Mouse (Mus musculus) G1E-ER4 (cell line): ENCODE measurements around the gene Myod1. TPM values are rescaled to one million over a fixed set of nuclear protein-coding genes. Genes with fewer than 3 reads are reported as not detected.

Experiments used
- GATA1 ChIP-seq: IDR thresholded peaks from one replicate; pipeline ENCODE4 v1.8.0; 2012; ENCODE audit warnings: low read length, inconsistent platforms
- polyA plus RNA-seq: library from polyadenylated mRNA; stranded (reverse); fragments of >175 nt; gene quantifications from 2 replicates; pipeline ENCODE4 v1.2.3, GENCODE M21; 2012

Gene Myod1
- polyA plus RNA-seq, 1 experiment: not detected

DNA sequence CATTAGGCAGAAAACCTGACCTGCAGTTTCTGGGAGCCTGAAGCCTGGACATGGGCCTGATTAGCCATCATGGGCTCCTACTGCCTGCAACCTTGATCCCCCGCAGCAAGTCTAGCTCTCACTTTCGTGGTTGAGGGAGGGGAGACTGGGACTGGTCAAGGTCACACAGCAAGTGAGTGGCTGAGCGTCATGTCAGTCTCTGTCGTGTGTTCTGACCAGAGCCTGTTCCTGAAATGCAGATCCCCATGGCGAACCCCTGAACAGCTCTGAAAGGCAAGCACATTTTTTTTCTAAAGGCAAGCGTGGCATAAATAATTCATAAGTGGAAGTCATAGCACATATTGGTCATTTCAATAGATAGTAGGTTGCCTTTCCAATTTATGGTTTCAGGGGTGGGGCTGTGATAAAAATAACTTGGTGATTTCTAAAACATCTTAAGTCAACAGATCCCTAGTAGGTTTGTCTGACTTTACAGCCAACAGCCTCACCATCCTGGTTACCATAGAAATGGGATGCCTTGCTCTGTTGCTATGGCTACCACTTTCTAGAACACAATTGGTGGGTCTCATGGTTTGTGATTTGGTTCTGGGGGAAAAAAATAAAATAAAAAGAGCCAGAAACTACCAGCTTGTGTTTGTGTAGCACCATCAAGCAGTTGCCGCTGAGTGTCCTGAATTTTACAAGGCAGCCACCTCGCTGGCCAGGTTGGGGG lies 45.9 kb downstream of the Myod1 start:
- no peak for TF ChIP-seq GATA1

DNA sequence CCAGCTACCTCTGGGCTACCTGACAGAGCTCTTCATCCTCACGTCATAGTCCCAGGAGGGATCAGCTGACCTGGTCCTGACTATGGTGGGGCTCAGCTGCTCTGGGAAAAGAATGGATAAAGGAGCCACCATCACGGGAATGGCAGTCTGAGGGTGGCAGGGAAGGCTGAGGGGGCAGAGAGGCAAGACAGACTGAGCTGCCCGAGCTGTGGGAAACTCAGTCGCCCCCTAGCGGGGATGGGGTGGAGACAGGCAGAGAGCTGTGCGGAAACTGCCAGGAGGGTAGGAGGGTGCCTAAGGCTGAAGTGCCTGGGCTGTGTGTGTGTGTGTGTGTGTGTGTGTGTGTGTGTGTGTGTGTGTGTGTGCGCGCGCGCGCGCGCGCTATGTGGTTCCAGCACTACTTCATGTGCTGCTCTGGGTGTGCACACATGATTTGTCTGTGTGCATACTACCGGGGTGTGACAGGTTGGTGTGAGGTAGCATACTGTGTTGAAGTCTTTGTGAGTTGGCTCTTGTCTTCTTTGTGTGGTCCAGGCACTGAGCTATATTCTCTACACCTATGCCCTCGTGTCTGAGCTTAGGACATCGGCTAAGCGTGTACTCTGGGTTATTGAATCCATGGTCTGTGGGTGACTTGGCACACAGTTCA lies 46.6 kb downstream of the Myod1 start:
- no peak for TF ChIP-seq GATA1

DNA sequence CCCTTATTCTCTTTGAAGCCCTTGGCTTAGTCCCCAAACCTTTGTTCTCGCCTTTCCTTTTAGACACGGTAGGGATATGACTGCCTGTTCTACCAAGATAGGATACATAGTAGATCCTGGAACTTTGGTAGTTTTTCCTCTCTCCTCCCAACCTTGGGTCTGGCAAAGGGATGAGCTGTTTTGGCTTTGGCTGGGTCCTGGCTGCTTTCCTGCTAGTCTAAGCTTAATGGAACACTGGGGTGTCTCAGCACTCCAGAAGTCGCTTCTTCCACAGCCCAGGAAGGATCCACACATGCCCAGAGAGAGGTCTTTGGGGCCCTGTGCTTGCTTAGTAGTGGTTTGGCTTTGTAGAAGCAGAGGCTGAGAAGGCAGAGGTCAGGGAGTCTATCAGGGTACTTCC lies 47.7 kb downstream of the Myod1 start:
- TF ChIP-seq GATA1: no peak

DNA sequence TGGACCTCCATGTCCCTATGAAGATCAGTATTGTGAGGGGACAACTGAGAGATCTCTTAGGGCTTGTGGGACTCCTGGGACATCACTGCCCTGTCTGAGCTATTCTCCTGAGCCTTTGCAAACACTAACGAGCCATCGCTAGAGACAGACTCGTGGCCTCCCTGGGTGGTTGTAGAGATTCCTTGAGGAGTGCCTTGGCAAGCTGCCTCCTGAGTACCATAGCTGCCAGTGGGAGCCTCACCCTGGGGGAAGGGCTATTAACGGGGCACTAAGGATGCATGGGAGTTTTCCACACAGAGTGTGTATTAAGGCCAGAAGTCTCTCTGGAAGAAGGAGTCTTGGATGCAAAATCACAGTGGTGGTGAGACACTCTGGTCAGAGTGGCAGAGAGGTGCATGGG lies 48.7 kb downstream of the Myod1 start:
- no peak for TF ChIP-seq GATA1

Other genes starting within 250 kb of the Myod1 start
- not detected in 2 replicates for gene Abcc8, start 196.4 kb upstream of the Myod1 start, polyA plus RNA-seq
- gene Ush1c, start 138.0 kb upstream of the Myod1 start, polyA plus RNA-seq: not detected in 2 replicates
- gene Otog, start 135.5 kb upstream of the Myod1 start, polyA plus RNA-seq: not detected in 2 replicates
- not detected in 2 replicates for gene Kcnc1, start 20.0 kb downstream of the Myod1 start, polyA plus RNA-seq